Mouse (Mus musculus): ENCODE data around the gene Umodl1.

DNA sequence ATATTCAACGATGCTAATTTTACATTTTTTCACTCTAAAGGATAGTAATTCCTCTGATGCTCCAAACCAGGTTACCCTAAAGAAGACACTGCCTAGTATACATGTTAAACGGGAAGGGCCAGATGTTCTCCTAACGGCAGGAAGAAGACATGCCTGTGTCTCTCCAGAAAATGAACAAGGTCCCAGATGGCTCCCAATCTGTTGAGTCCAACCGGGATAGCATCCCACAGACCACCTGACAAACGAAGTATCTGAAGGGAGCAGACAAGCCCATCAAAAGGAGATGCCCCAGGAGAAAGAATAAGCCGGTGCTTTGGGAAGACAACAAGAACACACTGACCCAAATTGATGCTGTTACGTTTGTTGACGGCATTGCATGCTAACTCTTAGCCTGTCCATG is 2.8 kb upstream of the Umodl1 start:
- TF ChIP-seq CTCF (IDR thresholded peaks at IDR 0.05): no peak
- TF ChIP-seq EP300 (IDR thresholded peaks at IDR 0.05): no peak

All from lung, postnatal 0 days (tissue).